Mouse (Mus musculus): Measurements from ENCODE around the gene Ten1. TPM values are rescaled to one million over a fixed set of nuclear protein-coding genes. Genes with fewer than 3 reads are reported as not detected.

The Ten1 gene
- total RNA-seq, 2 experiments from 2014 or later, result 26.9 to 31.6 TPM

GRCm38 (mm10) chr11:116222740-116223059, 24.0 kb downstream of the Ten1 start:
- intact Hi-C loops (cut with DNase I; ENCODE audit: low total_unique reads), result no loop called here

GRCm38 (mm10) chr11:116226414-116226813, 27.8 kb downstream of the Ten1 start:
- intact Hi-C loops (cut with DNase I; ENCODE audit: low total_unique reads), result loop anchor here (2.0 to 5.0 kb wide), 2 partner anchors 68 to 236 kb away; no protein-coding TSS in a partner anchor
- DNase-seq, result peak; percentile 85

More at GRCm38 (mm10) chr11:116222740-116223059, 24.0 kb downstream of the Ten1 start:
- DNase-seq, result no peak

GRCm38 (mm10) chr11:116228699-116229098, 30.0 kb downstream of the Ten1 start:
- intact Hi-C loops (cut with DNase I; ENCODE audit: low total_unique reads), result loop anchor here (5.0 kb wide), 1 partner anchor 234 kb away; no protein-coding TSS in a partner anchor

GRCm38 (mm10) chr11:116232427-116232826, 33.8 kb downstream of the Ten1 start:
- intact Hi-C loops (cut with DNase I; ENCODE audit: low total_unique reads), result no loop called here
- no peak for DNase-seq

More at GRCm38 (mm10) chr11:116228699-116229098, 30.0 kb downstream of the Ten1 start:
- DNase-seq, result no peak

GRCm38 (mm10) chr11:116234901-116235300, 36.2 kb downstream of the Ten1 start:
- intact Hi-C loops (cut with DNase I; ENCODE audit: low total_unique reads), result loop anchor here (2.0 kb wide), 1 partner anchor 52 kb away; no protein-coding TSS in a partner anchor
- no peak for DNase-seq

GRCm38 (mm10) chr11:116237742-116238395, 39.2 kb downstream of the Ten1 start, which contains the start of gene Evpl:
Evpl (minus strand) TSS chr11:116238077.
- DNase-seq, result no peak
- intact Hi-C loops (cut with DNase I; ENCODE audit: low total_unique reads), result no loop called here

- intact Hi-C loops (cut with DNase I; ENCODE audit: low total_unique reads), result no loop called here
- DNase-seq, result no peak
Measured at GRCm38 (mm10) chr11:116239797-116240196, 41.1 kb downstream of the Ten1 start.

- intact Hi-C loops (cut with DNase I; ENCODE audit: low total_unique reads), result no loop called here
Measured at GRCm38 (mm10) chr11:116241744-116242235, 43.1 kb downstream of the Ten1 start.

GRCm38 (mm10) chr11:116244580-116244979, 45.9 kb downstream of the Ten1 start:
- intact Hi-C loops (cut with DNase I; ENCODE audit: low total_unique reads), result no loop called here
- DNase-seq, result no peak

More at GRCm38 (mm10) chr11:116241744-116242235, 43.1 kb downstream of the Ten1 start:
- no peak for DNase-seq

GRCm38 (mm10) chr11:116245616-116246015, 47.0 kb downstream of the Ten1 start:
- intact Hi-C loops (cut with DNase I; ENCODE audit: low total_unique reads), result no loop called here
- no peak for DNase-seq

GRCm38 (mm10) chr11:116247502-116248222, 49.0 kb downstream of the Ten1 start:
- no peak for DNase-seq
- intact Hi-C loops (cut with DNase I; ENCODE audit: low total_unique reads), result no loop called here

- intact Hi-C loops (cut with DNase I; ENCODE audit: low total_unique reads), result no loop called here
- DNase-seq, result no peak
Measured at GRCm38 (mm10) chr11:116250898-116251297, 52.2 kb downstream of the Ten1 start.

GRCm38 (mm10) chr11:116253076-116253600, 54.5 kb downstream of the Ten1 start:
- DNase-seq, result no peak
- intact Hi-C loops (cut with DNase I; ENCODE audit: low total_unique reads), result no loop called here

- DNase-seq, result no peak
Measured at GRCm38 (mm10) chr11:116254627-116255026, 56.0 kb downstream of the Ten1 start.

GRCm38 (mm10) chr11:116255090-116255981, 56.7 kb downstream of the Ten1 start:
- no peak for DNase-seq
- intact Hi-C loops (cut with DNase I; ENCODE audit: low total_unique reads), result no loop called here

More at GRCm38 (mm10) chr11:116254627-116255026, 56.0 kb downstream of the Ten1 start:
- intact Hi-C loops (cut with DNase I; ENCODE audit: low total_unique reads), result no loop called here

- intact Hi-C loops (cut with DNase I; ENCODE audit: low total_unique reads), result no loop called here
- DNase-seq, result no peak
Measured at GRCm38 (mm10) chr11:116255982-116256675, 57.5 kb downstream of the Ten1 start.

GRCm38 (mm10) chr11:116259461-116259860, 60.8 kb downstream of the Ten1 start:
- intact Hi-C loops (cut with DNase I; ENCODE audit: low total_unique reads), result no loop called here
- DNase-seq, result no peak

GRCm38 (mm10) chr11:116260259-116260658, 61.6 kb downstream of the Ten1 start:
- no peak for DNase-seq
- intact Hi-C loops (cut with DNase I; ENCODE audit: low total_unique reads), result no loop called here

Measured in gastrocnemius, postnatal 14 days (tissue).